Mouse (Mus musculus) adrenal gland, adult (tissue): ENCODE data around the gene Smtn.

Experiments used
- DNase-seq, 2 experiments: peaks; one replicate each; pipeline ENCODE4 v3.0.0; 2022 to 2023; ENCODE audit warnings: low spot score in 1 of 2; ENCODE audit not compliant: inconsistent age in 2 of 2

The Smtn gene

DNA sequence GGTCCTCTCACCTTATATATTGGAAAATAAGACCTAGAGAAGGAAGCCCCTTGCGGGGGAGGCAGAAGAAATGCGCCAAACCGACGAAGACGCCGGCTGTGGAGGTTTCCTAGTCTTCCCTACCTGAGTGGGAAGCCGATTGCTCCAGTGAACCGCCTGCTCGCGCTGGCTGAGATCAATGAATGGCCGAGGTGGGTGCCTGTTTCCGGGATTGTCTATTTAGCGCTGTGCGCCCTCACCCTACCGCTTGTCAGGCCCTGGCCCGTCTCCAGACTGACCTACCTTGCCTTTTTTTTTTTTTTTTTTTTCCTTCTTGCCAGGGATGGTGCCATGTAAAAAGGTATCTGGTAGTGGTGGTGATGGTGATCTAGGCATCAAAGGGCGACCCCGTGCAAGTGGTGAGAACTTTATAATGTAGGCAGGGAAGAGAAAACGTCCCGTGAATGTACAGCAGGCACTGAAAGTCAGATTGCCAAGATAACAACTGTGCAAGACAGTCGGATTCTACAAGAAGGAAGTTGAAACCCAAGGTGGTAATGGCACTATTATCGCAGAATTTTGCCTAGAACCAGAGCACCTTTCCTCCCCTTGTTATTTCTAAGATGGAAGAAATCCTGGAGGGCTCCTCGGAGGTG, at the start of gene Smtn:
TSS of gene Smtn (minus strand) at position 162 of the 635 bp plus-strand sequence.
- DNase-seq, result peak in 1 of 2 experiments; percentile 32

- DNase-seq, result no peak
Observed at GRCm38 (mm10) chr11:3588036-3588672, 47.7 kb upstream of the Smtn start.

GRCm38 (mm10) chr11:3587350-3587749, 46.9 kb upstream of the Smtn start:
- no peak for DNase-seq

GRCm38 (mm10) chr11:3585983-3586618, 45.7 kb upstream of the Smtn start:
- no peak for DNase-seq

DNA sequence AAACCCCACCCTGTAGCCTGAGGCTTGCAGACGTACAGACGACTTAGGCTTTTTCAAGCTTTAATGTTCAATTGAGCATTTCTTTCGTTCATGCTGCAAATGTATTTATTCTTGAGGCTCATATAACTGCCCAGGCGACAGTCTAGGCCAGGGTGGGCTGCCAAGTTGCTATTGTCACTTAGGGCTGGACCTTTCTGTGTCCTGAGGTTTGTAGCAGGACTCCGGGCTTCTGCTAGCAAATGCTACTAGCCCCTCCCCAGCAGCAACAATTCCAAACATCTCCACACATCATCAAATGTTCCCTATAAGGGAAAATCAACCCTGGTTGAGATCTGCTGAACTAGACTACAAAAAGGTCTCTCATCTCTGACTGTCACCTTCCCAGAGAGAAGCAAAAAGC, 42.7 kb upstream of the Smtn start:
- DNase-seq, result no peak

GRCm38 (mm10) chr11:3581908-3582307, 41.5 kb upstream of the Smtn start:
- no peak for DNase-seq

DNA sequence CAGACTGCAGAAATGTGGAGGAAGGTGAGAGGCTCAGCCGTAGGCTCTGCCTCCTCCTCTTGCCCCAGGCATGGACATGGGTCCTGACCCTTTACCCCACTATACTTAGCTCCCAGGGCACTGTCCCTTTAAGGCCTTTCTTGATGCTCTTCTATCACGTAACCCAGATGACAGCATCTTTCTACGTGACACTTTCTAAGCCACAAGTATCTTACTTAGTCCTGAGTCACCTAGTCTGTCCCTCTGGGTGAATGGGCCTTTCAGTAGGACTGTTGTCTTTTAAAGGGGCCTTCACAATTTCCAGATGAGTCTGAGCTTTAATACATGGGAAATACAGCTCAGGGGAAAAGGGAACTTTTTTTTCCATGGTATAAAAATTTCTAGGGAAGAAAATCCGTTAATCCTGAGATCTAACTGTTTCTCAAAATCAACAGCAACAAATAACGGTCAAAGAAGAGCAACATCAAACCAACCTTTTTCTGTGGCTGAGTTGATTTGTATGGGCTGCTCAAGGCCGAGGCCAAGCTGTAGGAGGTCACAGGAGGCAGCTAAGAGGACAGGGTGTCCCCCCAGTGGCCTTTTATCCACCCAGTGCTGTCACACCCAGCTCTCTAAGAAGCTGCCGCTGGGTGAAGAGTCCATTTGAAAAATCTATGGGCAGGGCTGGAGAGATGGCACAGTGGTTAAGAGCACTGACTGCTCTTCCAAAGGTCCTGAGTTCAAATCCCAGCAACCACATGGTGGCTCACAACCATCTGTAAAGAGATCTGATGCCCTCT, 40.1 kb upstream of the Smtn start:
- peak; percentile 87 to 90 for DNase-seq

DNA sequence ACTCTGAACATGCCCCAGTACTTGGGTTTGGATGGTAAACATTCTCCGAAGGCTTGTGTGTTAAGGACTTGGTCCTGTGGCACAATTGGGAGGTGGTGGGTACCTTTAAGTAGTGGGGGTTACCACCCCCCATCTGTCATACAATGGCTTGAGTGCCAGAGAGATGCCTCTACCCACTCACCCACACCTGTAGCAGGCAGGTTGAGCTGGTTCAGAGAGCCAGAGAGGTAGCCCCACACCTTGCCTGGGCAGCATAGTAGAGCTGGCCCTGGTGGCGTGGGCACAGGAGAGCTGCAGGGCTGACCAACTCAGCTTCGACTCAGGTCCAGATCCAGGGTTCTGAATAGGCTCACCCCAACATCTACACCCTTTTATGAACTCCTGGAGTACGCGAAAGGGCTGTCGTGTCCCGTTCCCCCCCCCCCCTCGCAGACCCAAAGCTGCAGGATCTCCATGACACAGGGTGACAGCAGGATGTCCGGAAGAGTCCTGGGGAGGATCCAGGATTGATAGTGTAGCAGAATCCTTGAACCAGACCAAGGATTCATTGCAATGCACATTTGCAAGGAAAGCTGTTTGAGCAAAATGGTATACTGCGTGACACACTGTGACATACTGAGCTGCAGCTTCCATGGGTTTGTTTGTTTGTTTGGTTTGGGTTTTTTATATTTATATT, 37.8 kb upstream of the Smtn start:
- peak in 1 of 2 experiments; percentile 43 for DNase-seq

GRCm38 (mm10) chr11:3575238-3575637, 34.8 kb upstream of the Smtn start:
- DNase-seq, result peak; percentile 84 to 89

- peak; percentile 77 to 82 for DNase-seq
Observed at GRCm38 (mm10) chr11:3573092-3573491, 32.7 kb upstream of the Smtn start.

DNA sequence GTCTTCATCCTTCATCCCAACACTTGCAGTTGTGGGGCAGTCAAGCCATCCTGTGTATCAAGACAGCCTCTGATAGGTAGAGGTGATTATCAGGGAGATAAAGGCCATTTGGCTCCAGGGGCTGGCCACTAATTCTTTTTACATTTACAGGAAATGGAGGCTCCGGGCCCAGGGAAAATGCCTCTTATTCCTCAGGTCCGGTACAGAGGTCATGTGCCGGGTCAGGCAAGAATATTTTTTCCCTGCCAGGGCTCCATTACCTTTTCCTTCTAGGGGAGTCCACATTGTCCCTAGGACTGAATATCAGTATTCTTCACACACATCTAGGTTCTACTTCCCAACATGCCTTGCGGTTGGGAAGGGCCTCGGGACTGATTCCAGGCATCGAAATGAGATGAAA, 31.8 kb upstream of the Smtn start:
- no peak for DNase-seq

- no peak for DNase-seq
Observed at GRCm38 (mm10) chr11:3570321-3570720, 29.9 kb upstream of the Smtn start.

GRCm38 (mm10) chr11:3567896-3568295, 27.5 kb upstream of the Smtn start:
- peak in 1 of 2 experiments; percentile 65 for DNase-seq

- no peak for DNase-seq
Observed at GRCm38 (mm10) chr11:3566018-3566417, 25.6 kb upstream of the Smtn start.

DNA sequence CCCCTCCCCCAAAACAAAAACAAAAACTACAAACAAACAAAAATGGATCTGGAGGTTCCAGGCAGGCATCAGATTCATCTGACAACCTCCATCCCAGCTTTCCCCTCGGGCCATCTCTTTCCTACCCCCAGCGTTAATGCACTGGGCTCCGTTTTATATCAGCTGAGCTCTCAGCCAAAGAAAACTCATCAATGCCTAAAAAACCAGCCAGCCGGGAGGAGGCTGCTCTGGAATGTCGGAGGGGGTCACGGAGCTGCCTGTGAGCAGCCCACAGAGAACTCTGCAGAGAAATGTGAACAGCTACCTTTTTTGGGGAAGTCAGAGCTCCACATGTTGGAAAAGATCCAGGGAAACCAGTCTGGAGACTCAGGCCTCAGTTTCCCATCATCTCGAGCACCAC, 24.0 kb upstream of the Smtn start:
- DNase-seq, result no peak

- no peak for DNase-seq
Observed at GRCm38 (mm10) chr11:3563853-3564252, 23.4 kb upstream of the Smtn start.

- peak; percentile 52 to 83 for DNase-seq
Observed at GRCm38 (mm10) chr11:3560202-3560601, 19.8 kb upstream of the Smtn start.

- DNase-seq, result no peak
Observed at GRCm38 (mm10) chr11:3557852-3558251, 17.4 kb upstream of the Smtn start.

DNA sequence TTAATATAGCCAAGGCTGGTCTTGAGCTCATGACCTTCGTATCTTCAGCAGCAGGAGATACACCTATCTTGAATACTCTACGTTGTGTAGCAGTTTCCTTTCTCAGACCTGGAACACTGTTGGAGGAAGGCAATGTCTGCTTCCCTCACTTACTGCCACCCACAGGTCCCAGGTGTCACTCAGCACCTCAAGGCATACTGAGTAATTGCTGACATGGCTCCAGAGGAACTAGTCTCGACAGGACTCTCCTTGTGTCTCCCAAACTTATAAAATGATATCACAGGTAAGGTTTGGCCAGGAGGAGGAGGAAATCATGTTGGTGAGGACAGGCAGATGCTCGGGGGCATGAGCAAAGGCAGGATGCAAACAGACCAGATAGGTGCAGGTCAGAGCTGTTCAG, 14.6 kb upstream of the Smtn start:
- no peak for DNase-seq

DNA sequence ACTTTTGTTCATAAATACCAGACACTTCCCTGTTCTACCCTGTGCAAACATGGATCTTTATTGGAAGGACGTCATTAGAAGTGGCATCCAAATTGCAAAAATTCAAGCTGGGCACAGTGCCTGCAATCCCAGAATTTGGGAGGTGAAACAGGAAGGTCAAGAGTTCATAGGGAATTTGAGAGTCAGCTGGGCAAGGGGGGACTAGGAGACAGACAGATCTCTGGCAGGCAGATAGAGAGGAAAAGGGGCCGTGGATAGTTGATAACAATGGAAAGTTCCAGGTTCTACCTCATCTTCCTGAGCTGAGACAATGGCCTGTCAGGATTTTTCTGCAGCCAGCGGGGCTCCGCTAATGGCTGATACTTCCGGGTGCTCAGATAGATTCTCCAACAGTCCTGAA, 9.4 kb upstream of the Smtn start:
- DNase-seq, result peak; percentile 35 to 66
